Mouse (Mus musculus) stomach, embryonic 14.5 days (tissue): ENCODE measurements around the gene Impg1. TPM values are rescaled to one million over a fixed set of nuclear protein-coding genes. Genes with fewer than 3 reads are reported as not detected.
A peak's percentile ranks its signal among the peaks of the same experiment; 100 is the strongest.
"Not testable (repeated sequence)": the region's sequence is repeated elsewhere in the genome, so short reads cannot be mapped to it uniquely, and the experiment has no call there.

Experiments
- ATAC-seq: fragments of 200-750 bp; cut with Nextera tagmentation; 2 replicates; pipeline ENCODE4 v1.8.0; 2017; ENCODE audit warnings: low read depth, moderate TSS enrichment; ENCODE audit not compliant: insufficient number of reproducible peaks, insufficient read depth, low FRiP score
- H3K27ac ChIP-seq: fragments of 300-500 bp; sonication (generic); 2 replicates; pipeline ENCODE4 v1.5.1; 2014; ENCODE audit warnings: mild to moderate bottlenecking, low read length, moderate library complexity, mixed read lengths
- H3K27me3 ChIP-seq: fragments of 300-500 bp; sonication (generic); 2 replicates; pipeline ENCODE4 v1.6.1; 2014; ENCODE audit warnings: low read length, control low read depth, mixed read lengths; ENCODE audit not compliant: control insufficient read depth, insufficient read depth
- H3K36me3 ChIP-seq: fragments of 300-500 bp; sonication (generic); 2 replicates; pipeline ENCODE4 v1.6.1; 2014; ENCODE audit warnings: mild to moderate bottlenecking, control low read depth, low read length, moderate library complexity, mixed read lengths; ENCODE audit not compliant: control insufficient read depth, insufficient read depth
- H3K4me1 ChIP-seq: fragments of 300-500 bp; sonication (generic); 2 replicates; pipeline ENCODE4 v1.6.1; 2014; ENCODE audit warnings: low read length, control low read depth, mixed read lengths; ENCODE audit not compliant: control insufficient read depth, insufficient read depth
- H3K4me2 ChIP-seq: fragments of 300-500 bp; sonication (generic); replicated peaks from 2 replicates; pipeline ENCODE4 v1.6.1; 2014; ENCODE audit warnings: low read depth, low read length, control low read depth
- H3K4me3 ChIP-seq: fragments of 300-500 bp; sonication (generic); 2 replicates; pipeline ENCODE4 v1.5.1; 2014; ENCODE audit warnings: low read depth, low read length, control low read depth
- H3K9ac ChIP-seq: fragments of 300-500 bp; sonication (generic); replicated peaks from 2 replicates; pipeline ENCODE4 v1.6.1; 2014; ENCODE audit warnings: low read depth, mild to moderate bottlenecking, control low read depth, low read length, moderate library complexity, mixed read lengths
- H3K9me3 ChIP-seq: fragments of 300-500 bp; sonication (generic); 2 replicates; pipeline ENCODE4 v1.6.1; 2016; ENCODE audit warnings: low read depth, low read length, control low read depth; ENCODE audit not compliant: control insufficient read depth
- WGBS: fragments of 180-500 bp; shearing (Covaris S2); extraction: QIAGEN DNeasy Blood & Tissue Kit; methylation state at CpG from one replicate; pipeline ENCODE4 v1.1.7; 2014; 5-methylcytosine and 5-hydroxymethylcytosine counted together
- polyA plus RNA-seq: library from polyadenylated mRNA; unstranded; fragments of >200 nt; fragmentation: Nextera tagmentation; extraction: Ambion mirVana; gene quantifications from 2 replicates; pipeline ENCODE4 v1.2.1, GENCODE M21; 2014

Impg1 gene
- polyA plus RNA-seq, 1 experiment from 2014 or later: not detected

GRCm38 (mm10) chr9:80338026-80338425 lies 127.3 kb downstream of the Impg1 start:
- H3K27ac ChIP-seq: no peak overlapping the region
- H3K4me1 ChIP-seq: 0 out of 2 replicates have a peak, but pooled peaks cover 3% of the 10 kb centered on the region
- H3K9ac ChIP-seq: no peak overlapping the region
- 83% methylated on average over 6 of the region's 6 CpGs for WGBS
- no peaks in the 10 kb centered on the region for H3K27me3 ChIP-seq
- no peak overlapping the region for H3K4me2 ChIP-seq
- no peaks in the 10 kb centered on the region for H3K9me3 ChIP-seq
- no peak overlapping the region for H3K4me3 ChIP-seq
- no peaks in the 10 kb centered on the region for H3K36me3 ChIP-seq
- ATAC-seq: no peak

- no peaks in the 10 kb centered on the region for H3K36me3 ChIP-seq
- no peak overlapping the region for H3K27ac ChIP-seq
- H3K4me1 ChIP-seq: 0 out of 2 replicates have a peak, but pooled peaks cover 3% of the 10 kb centered on the region
- H3K27me3 ChIP-seq: no peaks in the 10 kb centered on the region
- H3K9me3 ChIP-seq: no peaks in the 10 kb centered on the region
- WGBS: 71% methylated on average over 13 of the region's 13 CpGs
- no peak overlapping the region for H3K4me3 ChIP-seq
- no peak overlapping the region for H3K9ac ChIP-seq
- no peak overlapping the region for H3K4me2 ChIP-seq
- no peak for ATAC-seq
Measured at GRCm38 (mm10) chr9:80335660-80336357, 129.5 kb downstream of the Impg1 start.

- no peaks in the 10 kb centered on the region for H3K9me3 ChIP-seq
- no peak for ATAC-seq
- H3K4me2 ChIP-seq: no peak overlapping the region
- no peak overlapping the region for H3K4me3 ChIP-seq
- H3K4me1 ChIP-seq: 0 out of 2 replicates have a peak, but pooled peaks cover 3% of the 10 kb centered on the region
- 52% methylated on average over 14 of the region's 14 CpGs for WGBS
- H3K27ac ChIP-seq: no peak overlapping the region
- H3K9ac ChIP-seq: no peak overlapping the region
- no peaks in the 10 kb centered on the region for H3K36me3 ChIP-seq
- no peaks in the 10 kb centered on the region for H3K27me3 ChIP-seq
Measured at GRCm38 (mm10) chr9:80333998-80334605, 131.2 kb downstream of the Impg1 start.

- no peak overlapping the region for H3K4me2 ChIP-seq
- no peak overlapping the region for H3K4me3 ChIP-seq
- no peaks in the 10 kb centered on the region for H3K27me3 ChIP-seq
- WGBS: 31% methylated on average over 8 of the region's 8 CpGs
- H3K9ac ChIP-seq: no peak overlapping the region
- no peaks in the 10 kb centered on the region for H3K36me3 ChIP-seq
- 0 out of 2 replicates have a peak, but pooled peaks cover 3% of the 10 kb centered on the region for H3K4me1 ChIP-seq
- H3K9me3 ChIP-seq: no peaks in the 10 kb centered on the region
- no peak for ATAC-seq
- no peak overlapping the region for H3K27ac ChIP-seq
Measured at GRCm38 (mm10) chr9:80333466-80333865, 131.8 kb downstream of the Impg1 start.

GRCm38 (mm10) chr9:80332153-80332552 lies 133.1 kb downstream of the Impg1 start:
- no peak overlapping the region for H3K9ac ChIP-seq
- H3K27ac ChIP-seq: no peak overlapping the region
- no peaks in the 10 kb centered on the region for H3K9me3 ChIP-seq
- peak; percentile 38; the same call in 1 of the 2 replicates for ATAC-seq
- 0 out of 2 replicates have a peak, but pooled peaks cover 3% of the 10 kb centered on the region for H3K4me1 ChIP-seq
- 20% methylated on average over 14 of the region's 14 CpGs for WGBS
- no peaks in the 10 kb centered on the region for H3K27me3 ChIP-seq
- H3K36me3 ChIP-seq: no peaks in the 10 kb centered on the region
- H3K4me3 ChIP-seq: 0 out of 2 replicates have a peak overlapping the region, but pooled peaks have one; percentile 17
- peak overlapping the region; percentile 59 for H3K4me2 ChIP-seq

- H3K4me3 ChIP-seq, H3K4me1 ChIP-seq, H3K27ac ChIP-seq, H3K9me3 ChIP-seq, H3K9ac ChIP-seq, H3K4me2 ChIP-seq, H3K36me3 ChIP-seq, H3K27me3 ChIP-seq, ATAC-seq: not testable (repeated sequence)
- WGBS: 95% methylated on average over 2 of the region's 2 CpGs
Measured at GRCm38 (mm10) chr9:80321051-80321887, 144.0 kb downstream of the Impg1 start.

GRCm38 (mm10) chr9:80318027-80318426 lies 147.3 kb downstream of the Impg1 start:
- Histone ChIP-seq H3K4me3 (no peak overlapping the region), H3K9me3 (no peaks in the 10 kb centered on the region), H3K36me3 (no peaks in the 10 kb centered on the region), H3K9ac (no peak overlapping the region), H3K27ac (no peak overlapping the region), H3K4me2 (no peak overlapping the region), H3K27me3 (no peaks in the 10 kb centered on the region), H3K4me1 (no peaks in the 10 kb centered on the region)
- 88% methylated on average over 6 of the region's 6 CpGs for WGBS
- ATAC-seq: no peak

GRCm38 (mm10) chr9:80315922-80316321 lies 149.4 kb downstream of the Impg1 start:
- Histone ChIP-seq H3K4me2 (no peak overlapping the region), H3K27ac (no peak overlapping the region), H3K9ac (no peak overlapping the region), H3K4me3 (no peak overlapping the region), H3K27me3 (no peaks in the 10 kb centered on the region), H3K4me1 (no peaks in the 10 kb centered on the region), H3K9me3 (no peaks in the 10 kb centered on the region), H3K36me3 (no peaks in the 10 kb centered on the region)
- WGBS: 91% methylated on average over 6 of the region's 6 CpGs
- no peak for ATAC-seq
